Mouse (Mus musculus) intestine, postnatal 0 days (tissue): Measurements from ENCODE around the gene Tapt1. TPM values are rescaled to one million over a fixed set of nuclear protein-coding genes. Genes with fewer than 3 reads are reported as not detected.

Source experiments
- ATAC-seq: fragments of 200-750 bp; cut with Nextera tagmentation; 2 replicates; pipeline ENCODE4 v1.8.0; 2017; ENCODE audit warnings: mild to moderate bottlenecking, moderate TSS enrichment, moderate library complexity
- H3K27ac ChIP-seq: fragments of 300-500 bp; sonication (generic); 2 replicates; pipeline ENCODE4 v1.5.1; 2014; ENCODE audit warnings: mild to moderate bottlenecking, low read depth, low read length, moderate library complexity
- H3K27me3 ChIP-seq: fragments of 300-500 bp; sonication (generic); replicated peaks from 2 replicates; pipeline ENCODE4 v1.6.1; 2014; ENCODE audit warnings: low read length, mixed read lengths; ENCODE audit not compliant: control insufficient read depth, insufficient read depth
- H3K36me3 ChIP-seq: fragments of 300-500 bp; sonication (generic); 2 replicates; pipeline ENCODE4 v1.6.1; 2014; ENCODE audit warnings: mild to moderate bottlenecking, moderate library complexity; ENCODE audit not compliant: control insufficient read depth, insufficient read depth
- H3K4me1 ChIP-seq: fragments of 300-500 bp; sonication (generic); replicated peaks from 2 replicates; pipeline ENCODE4 v1.6.1; 2014; ENCODE audit warnings: antibody characterized with exemption, low read length, mixed read lengths; ENCODE audit not compliant: control insufficient read depth, insufficient read depth
- H3K4me2 ChIP-seq: fragments of 300-500 bp; sonication (generic); replicated peaks from 2 replicates; pipeline ENCODE4 v1.6.1; 2014; ENCODE audit warnings: low read depth, mild to moderate bottlenecking, moderate library complexity
- H3K4me3 ChIP-seq: fragments of 300-500 bp; sonication (generic); 2 replicates; pipeline ENCODE4 v1.5.1; 2014; ENCODE audit warnings: low read depth, low read length
- H3K9ac ChIP-seq: fragments of 300-500 bp; sonication (generic); 2 replicates; pipeline ENCODE4 v1.6.1; 2014; ENCODE audit warnings: mild to moderate bottlenecking, low read depth, low read length
- H3K9me3 ChIP-seq: fragments of 300-500 bp; sonication (generic); 2 replicates; pipeline ENCODE4 v1.6.1; 2016; ENCODE audit warnings: mixed run types; ENCODE audit not compliant: control insufficient read depth
- CTCF ChIP-seq: sonication (generic); IDR thresholded peaks from 2 replicates; pipeline ENCODE4 v1.5.1; 2016; ENCODE audit warnings: low read depth, mild to moderate bottlenecking, control low read depth, antibody characterized with exemption, moderate library complexity
- WGBS: fragments of 180-500 bp; shearing (Covaris S2); extraction: QIAGEN DNeasy Blood & Tissue Kit; methylation state at CpG from one replicate; pipeline ENCODE4 v1.1.7; 2014; 5-methylcytosine and 5-hydroxymethylcytosine counted together
- polyA plus RNA-seq: library from polyadenylated mRNA; unstranded; fragments of >200 nt; fragmentation: Nextera tagmentation; extraction: Ambion mirVana; gene quantifications from 2 replicates; pipeline ENCODE4 v1.2.1, GENCODE M21; 2015

The Tapt1 gene
- polyA plus RNA-seq, 1 experiment from 2014 or later = 14.1 TPM

DNA sequence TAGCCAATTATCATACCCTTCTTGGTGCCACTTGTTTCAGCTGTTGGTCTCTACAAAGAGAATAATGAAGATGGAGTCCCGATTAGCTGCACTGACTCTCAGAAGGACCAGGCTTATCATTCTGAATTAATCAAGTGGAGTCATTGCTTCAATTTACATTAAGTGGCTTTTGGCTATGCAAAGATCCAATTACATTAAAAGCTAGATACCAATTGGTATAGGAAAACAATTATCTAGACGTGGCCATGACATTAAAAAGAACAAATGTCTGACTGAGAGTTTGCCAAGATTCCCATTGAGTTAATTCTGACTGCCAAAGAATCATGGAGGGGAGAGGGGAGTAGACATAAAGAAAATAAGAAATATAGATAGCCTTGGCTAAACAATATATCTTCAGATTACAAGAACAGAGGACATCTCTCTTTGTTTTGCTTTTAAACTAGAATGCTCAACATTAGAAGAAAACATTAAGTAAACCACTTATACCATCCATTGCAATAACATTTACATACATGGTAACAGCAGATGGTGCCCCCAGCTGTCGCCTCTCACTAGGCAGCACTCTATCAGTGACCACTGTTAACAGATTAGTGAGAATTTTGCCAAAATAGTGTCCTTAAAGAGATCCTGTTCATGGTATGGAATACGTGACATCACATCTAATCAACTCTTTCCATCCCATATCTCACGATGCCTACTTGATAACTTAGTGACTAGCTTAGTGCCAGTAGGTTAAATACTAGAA lies 24.0 kb upstream of the Tapt1 start:
- Histone ChIP-seq H3K9ac (no peak overlapping the region), H3K4me3 (no peak overlapping the region), H3K4me2 (no peak overlapping the region), H3K4me1 (no peaks in the 10 kb centered on the region), H3K9me3 (no peaks in the 10 kb centered on the region), H3K27me3 (no peaks in the 10 kb centered on the region), H3K27ac (no peak overlapping the region), H3K36me3 (no peaks in the 10 kb centered on the region)
- no peak for ATAC-seq
- TF ChIP-seq CTCF = no peak
- 85% methylated on average over 5 of the region's 5 CpGs for WGBS

- Histone ChIP-seq H3K4me3 (no peak overlapping the region), H3K4me2 (no peak overlapping the region), H3K36me3 (no peaks in the 10 kb centered on the region), H3K27ac (no peak overlapping the region), H3K4me1 (no peaks in the 10 kb centered on the region), H3K9me3 (no peaks in the 10 kb centered on the region), H3K9ac (no peak overlapping the region), H3K27me3 (no peaks in the 10 kb centered on the region)
- no peak for ATAC-seq
- 57% methylated on average over 6 of the region's 6 CpGs for WGBS
- no peak for TF ChIP-seq CTCF
Measured at GRCm38 (mm10) chr5:44249363-44249762, 22.9 kb upstream of the Tapt1 start.

DNA sequence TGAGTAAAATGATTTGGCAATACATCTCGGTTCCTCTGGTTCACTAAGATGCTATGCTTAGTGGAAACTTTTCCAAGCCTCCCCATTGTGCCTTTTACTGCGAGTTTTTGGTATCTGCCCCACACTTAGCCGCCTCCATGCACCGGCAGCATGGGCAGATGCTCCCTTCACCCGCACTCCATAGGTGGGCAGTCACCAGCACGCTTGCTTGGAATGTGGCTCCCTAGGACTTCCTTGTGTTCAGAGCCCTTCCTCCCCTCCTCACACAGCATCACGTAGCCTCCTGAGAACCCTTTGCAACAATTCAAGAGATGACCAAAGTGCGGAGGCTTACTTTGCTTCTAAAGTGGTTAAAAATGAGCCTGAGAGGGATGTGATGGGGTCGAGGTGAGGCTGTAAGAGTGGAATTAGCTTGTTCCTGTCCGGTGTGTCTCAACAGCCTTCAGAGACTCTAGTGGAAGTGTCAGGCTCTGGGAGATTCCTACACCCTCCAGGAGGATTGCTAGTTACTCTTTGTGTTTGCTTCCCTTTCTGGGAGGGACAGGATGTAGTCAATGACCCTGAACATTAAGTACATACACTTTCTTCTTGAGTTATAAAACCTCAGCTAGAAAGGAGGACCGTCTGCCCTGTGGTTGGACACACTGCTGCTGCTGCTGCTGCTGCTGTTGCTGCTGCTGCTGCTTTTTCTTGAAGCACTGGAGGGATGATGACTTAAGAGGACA lies 20.2 kb upstream of the Tapt1 start:
- H3K4me2 ChIP-seq = no peak overlapping the region
- H3K4me3 ChIP-seq = no peak overlapping the region
- no peaks in the 10 kb centered on the region for H3K9me3 ChIP-seq
- H3K4me1 ChIP-seq = no peaks in the 10 kb centered on the region
- no peak overlapping the region for H3K27ac ChIP-seq
- 30% methylated on average over 11 of the region's 11 CpGs for WGBS
- H3K27me3 ChIP-seq = no peaks in the 10 kb centered on the region
- no peak for ATAC-seq
- no peak overlapping the region for H3K9ac ChIP-seq
- TF ChIP-seq CTCF = no peak
- H3K36me3 ChIP-seq = no peaks in the 10 kb centered on the region

GRCm38 (mm10) chr5:44244894-44245423 lies 18.5 kb upstream of the Tapt1 start:
- Histone ChIP-seq H3K4me1 (no peaks in the 10 kb centered on the region), H3K4me2 (no peak overlapping the region), H3K36me3 (no peaks in the 10 kb centered on the region), H3K4me3 (no peak overlapping the region), H3K9ac (no peak overlapping the region), H3K27ac (no peak overlapping the region), H3K9me3 (no peaks in the 10 kb centered on the region), H3K27me3 (no peaks in the 10 kb centered on the region)
- no peak for ATAC-seq
- peak; percentile 24; the same call in 1 of the 2 replicates for TF ChIP-seq CTCF
- 56% methylated on average over 7 of the region's 7 CpGs for WGBS

- no peaks in the 10 kb centered on the region for H3K4me1 ChIP-seq
- TF ChIP-seq CTCF = no peak
- 85% methylated on average over 4 of the region's 4 CpGs for WGBS
- no peak overlapping the region for H3K9ac ChIP-seq
- no peak overlapping the region for H3K27ac ChIP-seq
- ATAC-seq = no peak
- no peak overlapping the region for H3K4me3 ChIP-seq
- no peak overlapping the region for H3K4me2 ChIP-seq
- no peaks in the 10 kb centered on the region for H3K27me3 ChIP-seq
- no peaks in the 10 kb centered on the region for H3K36me3 ChIP-seq
- no peaks in the 10 kb centered on the region for H3K9me3 ChIP-seq
Measured at GRCm38 (mm10) chr5:44242828-44243227, 16.4 kb upstream of the Tapt1 start.

DNA sequence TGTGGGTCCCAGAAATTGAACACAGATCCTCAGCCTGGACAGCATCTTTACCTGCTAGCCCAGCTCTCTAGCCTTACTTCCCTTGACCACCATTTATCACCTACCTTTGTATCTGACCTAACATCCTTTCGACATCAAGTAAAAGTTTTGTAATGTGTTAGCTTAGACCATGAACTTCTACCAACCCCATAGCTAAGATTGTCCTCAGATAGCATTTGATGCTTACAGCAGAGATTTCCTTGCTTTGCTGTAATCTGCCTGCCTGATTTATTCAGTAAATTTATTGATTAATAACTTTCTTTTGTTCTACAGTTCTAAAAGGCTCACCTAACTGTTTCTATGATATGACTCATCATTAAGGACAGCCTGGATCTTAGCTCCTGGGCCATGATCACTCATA lies 15.3 kb upstream of the Tapt1 start:
- 97% methylated on average over 1 of the region's 1 CpGs for WGBS
- Histone ChIP-seq H3K27ac (no peak overlapping the region), H3K4me1 (no peaks in the 10 kb centered on the region), H3K27me3 (no peaks in the 10 kb centered on the region), H3K36me3 (no peaks in the 10 kb centered on the region), H3K4me3 (no peak overlapping the region), H3K9me3 (no peaks in the 10 kb centered on the region), H3K4me2 (no peak overlapping the region), H3K9ac (no peak overlapping the region)
- no peak for TF ChIP-seq CTCF
- no peak for ATAC-seq
